Mouse (Mus musculus): ENCODE measurements at regions not wholly inside any gene's neighbourhood (a gene's known extent, or its start where the extent isn't known, plus 50 kb on each side); places are given as distances from the start of the nearest gene placed in this dataset.

DNA sequence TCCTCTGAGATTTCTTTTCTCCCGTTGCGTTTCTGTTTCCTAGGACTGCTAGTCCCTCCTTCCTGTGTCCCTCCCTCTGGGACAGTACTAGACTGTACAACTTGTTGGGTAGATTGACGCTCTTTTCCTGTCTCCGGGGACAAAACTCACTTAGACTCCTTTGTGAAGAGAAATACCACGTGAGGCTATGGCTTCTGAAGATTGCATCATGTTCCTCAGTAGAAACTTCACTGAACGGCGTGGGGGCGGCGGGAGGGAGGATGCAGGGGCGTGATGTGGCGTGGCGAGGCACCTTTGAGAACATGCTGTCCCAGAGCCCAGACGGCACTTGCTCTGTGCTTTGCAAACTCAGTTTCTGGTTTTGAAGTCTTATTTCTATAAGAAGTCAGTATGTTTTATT is 78.5 kb downstream of the Spata18 start:
- no peak for ATAC-seq (ENCODE audit: insufficient number of reproducible peaks, insufficient read depth, low FRiP score, low TSS enrichment, low read depth)
- no peaks in the 10 kb centered on the region for H3K9me3 ChIP-seq
- H3K27me3 ChIP-seq = no peaks in the 10 kb centered on the region
- H3K4me2 ChIP-seq = no peak overlapping the region
- no peaks in the 10 kb centered on the region for H3K36me3 ChIP-seq
- H3K4me1 ChIP-seq = peaks cover 12% of the 10 kb centered on the region
- no peak overlapping the region for H3K9ac ChIP-seq
- 78% methylated on average over 13 of the region's 13 CpGs for WGBS
- H3K27ac ChIP-seq = no peak overlapping the region
- no peak overlapping the region for H3K4me3 ChIP-seq

- no peak overlapping the region for H3K4me2 ChIP-seq
- no peak overlapping the region for H3K9ac ChIP-seq
- H3K27me3 ChIP-seq = no peaks in the 10 kb centered on the region
- no peaks in the 10 kb centered on the region for H3K36me3 ChIP-seq
- no peak overlapping the region for H3K27ac ChIP-seq
- no peak overlapping the region for H3K4me3 ChIP-seq
- H3K4me1 ChIP-seq = peaks cover 12% of the 10 kb centered on the region
- 54% methylated on average over 9 of the region's 9 CpGs for WGBS
- no peak for ATAC-seq (ENCODE audit: insufficient number of reproducible peaks, insufficient read depth, low FRiP score, low TSS enrichment, low read depth)
- H3K9me3 ChIP-seq = no peaks in the 10 kb centered on the region
Measured at GRCm38 (mm10) chr5:73731423-73731822, 80.2 kb downstream of the Spata18 start.

GRCm38 (mm10) chr5:73731991-73732565 is 80.9 kb downstream of the Spata18 start:
- no peak for ATAC-seq (ENCODE audit: insufficient number of reproducible peaks, insufficient read depth, low FRiP score, low TSS enrichment, low read depth)
- H3K4me2 ChIP-seq = no peak overlapping the region
- peaks cover 12% of the 10 kb centered on the region for H3K4me1 ChIP-seq
- 20% methylated on average over 9 of the region's 9 CpGs for WGBS
- no peak overlapping the region for H3K27ac ChIP-seq
- H3K36me3 ChIP-seq = no peaks in the 10 kb centered on the region
- H3K4me3 ChIP-seq = no peak overlapping the region
- H3K9me3 ChIP-seq = no peaks in the 10 kb centered on the region
- 0 out of 2 replicates have a peak overlapping the region, but pooled peaks have one; percentile 23 for H3K9ac ChIP-seq
- H3K27me3 ChIP-seq = no peaks in the 10 kb centered on the region

- Histone ChIP-seq H3K27ac (no peak overlapping the region), H3K4me3 (no peak overlapping the region), H3K4me2 (no peak overlapping the region), H3K9ac (no peak overlapping the region), H3K4me1 (peaks cover 3% of the 10 kb centered on the region; the same call in 1 of the 2 replicates), H3K9me3 (no peaks in the 10 kb centered on the region), H3K36me3 (no peaks in the 10 kb centered on the region), H3K27me3 (no peaks in the 10 kb centered on the region)
- no peak for ATAC-seq (ENCODE audit: insufficient number of reproducible peaks, insufficient read depth, low FRiP score, low TSS enrichment, low read depth)
- WGBS = 32% methylated on average over 3 of the region's 3 CpGs
Measured at GRCm38 (mm10) chr5:73740766-73741165, 89.6 kb downstream of the Spata18 start.

GRCm38 (mm10) chr5:73741441-73741840 is 90.3 kb downstream of the Spata18 start:
- Histone ChIP-seq H3K4me3 (no peak overlapping the region), H3K9ac (no peak overlapping the region), H3K9me3 (no peaks in the 10 kb centered on the region), H3K27me3 (no peaks in the 10 kb centered on the region), H3K4me2 (no peak overlapping the region), H3K4me1 (peaks cover 3% of the 10 kb centered on the region; the same call in 1 of the 2 replicates), H3K27ac (no peak overlapping the region), H3K36me3 (no peaks in the 10 kb centered on the region)
- WGBS = 61% methylated on average over 11 of the region's 11 CpGs
- no peak for ATAC-seq (ENCODE audit: insufficient number of reproducible peaks, insufficient read depth, low FRiP score, low TSS enrichment, low read depth)

GRCm38 (mm10) chr5:73743953-73744352 is 92.8 kb downstream of the Spata18 start:
- WGBS = 97% methylated on average over 1 of the region's 1 CpGs
- peaks cover 3% of the 10 kb centered on the region; the same call in 1 of the 2 replicates for H3K4me1 ChIP-seq
- H3K4me3 ChIP-seq = no peak overlapping the region
- ATAC-seq (ENCODE audit: insufficient number of reproducible peaks, insufficient read depth, low FRiP score, low TSS enrichment, low read depth) = no peak
- no peak overlapping the region for H3K4me2 ChIP-seq
- no peaks in the 10 kb centered on the region for H3K36me3 ChIP-seq
- H3K9me3 ChIP-seq = no peaks in the 10 kb centered on the region
- H3K27me3 ChIP-seq = no peaks in the 10 kb centered on the region
- no peak overlapping the region for H3K27ac ChIP-seq
- H3K9ac ChIP-seq = no peak overlapping the region

DNA sequence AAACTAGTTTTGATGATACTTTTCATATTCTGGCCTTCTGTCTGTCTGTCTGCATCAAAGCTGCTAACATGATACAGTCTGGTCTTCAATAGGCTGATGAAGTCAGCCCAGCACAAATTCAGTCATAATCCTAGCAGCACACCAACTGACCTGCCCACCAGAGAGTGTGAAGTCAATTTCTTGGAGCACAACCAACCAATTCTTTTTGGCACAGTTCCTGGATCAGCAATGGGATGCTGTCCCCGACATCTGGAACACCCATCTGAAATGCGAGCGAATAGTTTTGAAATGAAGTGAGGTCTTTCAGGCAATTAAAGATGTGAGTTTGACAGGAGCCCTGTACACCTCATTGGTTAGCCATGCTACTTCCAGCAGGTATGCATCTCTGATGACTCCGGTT is 98.6 kb downstream of the Spata18 start:
- Histone ChIP-seq H3K27ac (no peak overlapping the region), H3K36me3 (no peaks in the 10 kb centered on the region), H3K9ac (no peak overlapping the region), H3K4me2 (no peak overlapping the region), H3K9me3 (no peaks in the 10 kb centered on the region), H3K27me3 (no peaks in the 10 kb centered on the region), H3K4me1 (peaks cover 34% of the 10 kb centered on the region), H3K4me3 (no peak overlapping the region)
- ATAC-seq (ENCODE audit: insufficient number of reproducible peaks, insufficient read depth, low FRiP score, low TSS enrichment, low read depth) = no peak
- 66% methylated on average over 4 of the region's 4 CpGs for WGBS

GRCm38 (mm10) chr5:73752225-73752644 is 101.1 kb downstream of the Spata18 start:
- no peaks in the 10 kb centered on the region for H3K9me3 ChIP-seq
- no peaks in the 10 kb centered on the region for H3K27me3 ChIP-seq
- 80% methylated on average over 10 of the region's 10 CpGs for WGBS
- no peaks in the 10 kb centered on the region for H3K36me3 ChIP-seq
- no peak overlapping the region for H3K4me2 ChIP-seq
- ATAC-seq (ENCODE audit: insufficient number of reproducible peaks, insufficient read depth, low FRiP score, low TSS enrichment, low read depth) = no peak
- H3K9ac ChIP-seq = no peak overlapping the region
- no peak overlapping the region for H3K27ac ChIP-seq
- peaks cover 41% of the 10 kb centered on the region for H3K4me1 ChIP-seq
- H3K4me3 ChIP-seq = no peak overlapping the region

GRCm38 (mm10) chr5:73753827-73754226 is 102.6 kb downstream of the Spata18 start:
- H3K4me2 ChIP-seq = no peak overlapping the region
- H3K4me1 ChIP-seq = peaks cover 41% of the 10 kb centered on the region
- no peaks in the 10 kb centered on the region for H3K9me3 ChIP-seq
- no peak overlapping the region for H3K9ac ChIP-seq
- peak overlapping the region; percentile 52; the same call in 1 of the 2 replicates for H3K27ac ChIP-seq
- H3K27me3 ChIP-seq = no peaks in the 10 kb centered on the region
- ATAC-seq (ENCODE audit: insufficient number of reproducible peaks, insufficient read depth, low FRiP score, low TSS enrichment, low read depth) = no peak
- H3K36me3 ChIP-seq = no peaks in the 10 kb centered on the region
- no peak overlapping the region for H3K4me3 ChIP-seq
- 32% methylated on average over 7 of the region's 7 CpGs for WGBS

DNA sequence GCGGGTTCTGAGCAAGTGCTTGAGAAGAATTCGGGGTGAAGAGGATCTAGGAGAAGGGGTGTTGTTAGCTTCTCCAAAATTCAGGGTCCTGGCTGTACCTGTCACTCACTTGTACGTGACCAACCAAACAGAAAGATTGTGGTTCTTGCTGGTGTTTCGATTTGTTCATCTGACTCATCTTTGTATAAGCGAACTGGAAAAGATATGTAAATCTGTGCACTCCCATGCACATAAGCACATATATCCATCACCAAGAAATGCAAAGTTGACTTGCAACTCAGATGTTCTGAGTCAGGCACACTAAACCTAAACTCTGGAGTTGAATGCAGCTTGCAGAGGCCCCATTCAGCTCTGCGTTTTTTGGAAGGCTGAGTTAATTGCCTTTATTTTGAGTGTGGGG is 107.4 kb downstream of the Spata18 start:
- no peaks in the 10 kb centered on the region for H3K36me3 ChIP-seq
- no peaks in the 10 kb centered on the region for H3K9me3 ChIP-seq
- H3K27ac ChIP-seq = no peak overlapping the region
- H3K9ac ChIP-seq = no peak overlapping the region
- H3K4me3 ChIP-seq = no peak overlapping the region
- peaks cover 40% of the 10 kb centered on the region for H3K4me1 ChIP-seq
- WGBS = 86% methylated on average over 6 of the region's 6 CpGs
- H3K4me2 ChIP-seq = no peak overlapping the region
- H3K27me3 ChIP-seq = no peaks in the 10 kb centered on the region
- no peak for ATAC-seq (ENCODE audit: insufficient number of reproducible peaks, insufficient read depth, low FRiP score, low TSS enrichment, low read depth)

DNA sequence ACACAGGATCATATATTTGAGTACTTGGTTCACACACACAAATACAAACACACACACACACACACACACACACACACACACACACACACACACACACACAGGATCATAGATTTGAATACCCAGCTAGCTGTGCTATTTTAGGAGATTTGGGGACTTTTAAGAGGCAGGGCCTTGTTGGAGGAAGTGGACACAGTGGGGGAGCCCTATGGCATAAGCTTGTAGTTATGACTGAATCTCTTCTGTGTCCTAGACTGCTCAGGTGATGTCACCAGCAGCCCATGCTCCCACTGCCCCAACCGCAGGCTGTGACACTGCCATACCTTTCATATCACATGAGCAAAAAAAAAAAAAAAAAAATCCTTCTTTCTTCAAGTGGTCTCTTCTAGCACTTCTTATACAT is 110.1 kb downstream of the Spata18 start:
- H3K9me3 ChIP-seq = no peaks in the 10 kb centered on the region
- ATAC-seq (ENCODE audit: insufficient number of reproducible peaks, insufficient read depth, low FRiP score, low TSS enrichment, low read depth) = no peak
- no peak overlapping the region for H3K4me2 ChIP-seq
- no peaks in the 10 kb centered on the region for H3K27me3 ChIP-seq
- H3K4me3 ChIP-seq = no peak overlapping the region
- no peaks in the 10 kb centered on the region for H3K36me3 ChIP-seq
- WGBS = 79% methylated on average over 1 of the region's 1 CpGs
- H3K4me1 ChIP-seq = peaks cover 26% of the 10 kb centered on the region
- no peak overlapping the region for H3K27ac ChIP-seq
- H3K9ac ChIP-seq = no peak overlapping the region

DNA sequence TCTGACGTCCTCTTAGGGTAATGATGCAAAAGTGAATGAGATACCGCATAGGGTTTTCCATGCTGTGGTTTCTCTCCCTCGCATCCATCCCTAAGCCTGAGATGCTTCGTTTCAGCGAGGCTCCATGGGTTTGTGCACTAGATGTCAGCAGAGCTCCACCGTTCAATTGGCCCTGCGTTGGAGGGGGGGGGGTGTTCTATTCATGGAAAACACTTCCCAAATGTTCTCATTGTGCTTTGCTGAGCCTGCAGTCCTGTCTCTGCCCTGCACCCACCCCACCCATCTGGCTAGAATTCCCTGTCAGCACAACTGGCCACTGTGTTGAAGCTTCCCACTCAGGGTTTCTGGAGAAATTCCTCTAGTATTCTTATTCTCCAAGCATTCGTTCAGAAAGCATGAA is 110.5 kb downstream of the Spata18 start:
- no peak overlapping the region for H3K4me2 ChIP-seq
- no peaks in the 10 kb centered on the region for H3K36me3 ChIP-seq
- H3K27me3 ChIP-seq = no peaks in the 10 kb centered on the region
- H3K4me3 ChIP-seq = no peak overlapping the region
- H3K27ac ChIP-seq = peak overlapping the region; percentile 80
- 11% methylated on average over 8 of the region's 8 CpGs for WGBS
- peak; percentile 64; the same call in 1 of the 2 replicates for ATAC-seq (ENCODE audit: insufficient number of reproducible peaks, insufficient read depth, low FRiP score, low TSS enrichment, low read depth)
- peaks cover 25% of the 10 kb centered on the region for H3K4me1 ChIP-seq
- H3K9me3 ChIP-seq = no peaks in the 10 kb centered on the region
- no peak overlapping the region for H3K9ac ChIP-seq

Measured in embryonic facial prominence, embryonic 13.5 days (tissue).